Mouse (Mus musculus) brain, embryonic 14.5 days (tissue): ENCODE measurements around the gene Krtap5-1. TPM values are rescaled to one million over a fixed set of nuclear protein-coding genes. Genes with fewer than 3 reads are reported as not detected.
A peak's percentile ranks its signal among the peaks of the same experiment; 100 is the strongest.
"Not testable (repeated sequence)": the region's sequence is repeated elsewhere in the genome, so short reads cannot be mapped to it uniquely, and the experiment has no call there.

Experiments
- DNase-seq: peaks from one replicate; pipeline ENCODE4 v3.0.0-alpha.2; 2011; ENCODE audit warnings: low read depth
- CTCF ChIP-seq: fragments of 200-500 bp; IDR thresholded peaks from 2 replicates; pipeline ENCODE4 v1.5.1; 2012; ENCODE audit warnings: inconsistent platforms, mild to moderate bottlenecking, moderate library complexity, borderline replicate concordance; ENCODE audit not compliant: insufficient read depth, insufficient read length; ENCODE audit errors: extremely low read depth
- POLR2A ChIP-seq: fragments of 200-500 bp; IDR thresholded peaks from 2 replicates; pipeline ENCODE4 v1.6.1; 2012; ENCODE audit warnings: mild to moderate bottlenecking, inconsistent platforms, borderline replicate concordance; ENCODE audit not compliant: poor library complexity, insufficient read depth, insufficient read length, severe bottlenecking; ENCODE audit errors: extremely low read depth
- polyA plus RNA-seq: library from polyadenylated mRNA; depleted of rRNA; stranded (reverse); fragments of >200 nt; gene quantifications from 2 replicates; pipeline ENCODE4 v1.2.3, GENCODE M21; 2012

The Krtap5-1 gene
- polyA plus RNA-seq, 1 experiment: not detected

DNA sequence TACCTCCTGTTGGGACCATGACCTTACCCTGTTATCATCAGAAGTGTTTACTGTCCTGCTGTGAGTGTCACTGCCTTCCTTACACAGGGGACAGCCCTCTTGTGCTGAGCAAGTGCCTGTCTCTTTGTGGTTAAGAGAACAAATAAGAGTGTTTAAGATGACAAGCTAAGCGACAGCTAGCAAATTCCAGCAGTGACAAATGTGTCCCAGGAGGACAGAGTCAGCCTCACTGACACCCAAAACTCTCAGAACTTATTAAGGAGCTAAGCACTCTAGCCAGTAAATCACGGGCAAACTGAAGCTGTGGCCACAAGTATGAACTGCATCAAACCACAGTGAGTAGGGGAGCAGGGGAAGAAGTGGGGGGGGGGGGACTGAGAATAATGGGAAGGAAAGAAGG lies 24.0 kb upstream of the Krtap5-1 start:
- TF ChIP-seq CTCF: no peak
- TF ChIP-seq POLR2A: no peak
- DNase-seq: no peak

DNA sequence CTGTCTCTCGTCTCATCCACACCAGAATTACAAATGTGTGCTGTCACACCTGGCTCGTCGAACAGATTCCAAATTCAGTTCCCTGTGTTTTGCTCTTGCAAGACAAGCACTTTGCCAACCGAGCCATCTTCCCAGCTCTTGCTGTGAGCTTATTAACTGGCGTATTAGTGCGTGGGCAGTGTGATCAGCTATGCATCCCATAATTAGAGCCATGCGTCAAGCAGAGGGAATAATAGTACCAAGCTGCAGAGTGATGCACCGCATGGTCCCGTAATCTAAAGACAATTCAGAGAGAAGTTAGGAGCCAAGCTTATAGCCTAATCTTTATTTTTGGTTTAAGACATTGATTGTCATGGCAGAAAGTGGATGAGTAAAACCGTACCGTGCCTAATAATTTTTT lies 22.2 kb upstream of the Krtap5-1 start:
- no peak for TF ChIP-seq CTCF
- TF ChIP-seq POLR2A: no peak
- DNase-seq: peak; percentile 42

DNA sequence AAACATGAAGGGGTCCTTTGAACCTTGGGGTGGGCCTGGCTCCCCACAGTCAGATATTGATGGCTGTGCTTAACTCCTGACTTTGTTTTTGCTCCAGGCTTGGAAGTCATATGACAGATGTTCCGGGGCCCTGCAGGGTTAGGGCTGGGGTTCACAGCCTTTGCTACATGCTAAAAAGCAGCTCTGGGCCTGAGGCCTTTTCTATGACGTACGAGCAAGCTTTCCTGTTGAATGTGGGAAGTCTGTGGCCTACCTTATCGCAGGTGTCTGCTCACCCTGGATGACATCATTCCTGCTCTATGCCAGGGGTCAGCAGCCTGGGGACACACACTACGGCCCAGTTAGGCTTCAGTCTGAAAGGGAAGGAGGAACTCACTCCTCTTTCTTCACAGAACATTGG lies 20.3 kb upstream of the Krtap5-1 start:
- TF ChIP-seq POLR2A (no peak), CTCF (no peak)
- no peak for DNase-seq

DNA sequence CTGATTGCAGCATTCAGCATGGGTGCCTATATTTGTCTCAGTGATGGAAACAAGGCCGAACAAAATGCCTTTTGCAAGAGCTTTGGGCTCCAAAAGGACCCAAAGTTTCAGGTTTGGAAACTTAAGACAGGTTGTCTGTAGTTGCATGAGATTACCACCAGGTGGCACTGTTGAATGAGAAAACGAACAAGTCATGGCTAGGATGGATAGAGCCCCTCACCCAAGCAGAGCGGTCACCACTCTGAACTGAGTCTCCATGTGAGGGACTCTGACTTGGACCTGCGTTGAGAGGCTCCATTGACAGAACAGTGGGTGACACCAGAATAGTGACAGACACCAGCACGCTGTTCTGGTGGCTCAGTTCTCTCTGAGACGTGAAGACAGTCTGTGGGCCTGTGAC lies 19.6 kb upstream of the Krtap5-1 start:
- TF ChIP-seq CTCF: peak; percentile 64; the same call in 1 of the 2 replicates
- TF ChIP-seq POLR2A: no peak
- DNase-seq: peak; percentile 79

DNA sequence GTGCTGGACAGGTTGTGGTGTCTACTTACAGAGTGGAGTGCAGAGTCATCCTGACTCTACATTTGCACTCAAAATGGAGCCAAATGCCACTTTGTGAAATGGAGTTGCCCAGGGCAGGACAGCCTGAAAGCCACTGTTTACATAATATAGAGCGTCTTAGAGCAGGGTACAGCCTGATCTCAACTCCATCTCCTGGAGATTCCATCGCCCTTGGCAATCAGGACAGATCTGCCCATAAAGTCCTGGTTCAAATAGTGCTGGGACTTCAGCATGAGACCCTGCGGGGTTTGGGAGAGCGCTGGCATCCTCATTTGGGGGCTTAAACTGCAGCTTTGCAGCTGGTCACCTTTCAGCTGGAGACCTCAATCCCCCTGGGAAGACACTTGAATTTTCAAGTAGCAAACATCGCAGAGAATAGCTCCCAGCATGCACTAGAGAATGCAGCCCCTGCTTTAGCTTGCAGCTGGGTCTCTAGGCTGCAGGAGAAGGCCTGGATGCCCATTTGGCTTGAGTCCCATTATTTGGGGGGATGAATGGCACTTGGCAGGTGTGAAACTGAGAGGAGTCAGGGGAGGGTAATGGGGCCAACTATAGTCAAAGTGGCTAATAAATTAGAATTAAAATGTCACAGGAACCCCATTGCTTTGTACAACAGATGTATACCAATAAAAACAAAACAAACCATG lies 17.8 kb upstream of the Krtap5-1 start:
- peak; percentile 84 for DNase-seq

DNA sequence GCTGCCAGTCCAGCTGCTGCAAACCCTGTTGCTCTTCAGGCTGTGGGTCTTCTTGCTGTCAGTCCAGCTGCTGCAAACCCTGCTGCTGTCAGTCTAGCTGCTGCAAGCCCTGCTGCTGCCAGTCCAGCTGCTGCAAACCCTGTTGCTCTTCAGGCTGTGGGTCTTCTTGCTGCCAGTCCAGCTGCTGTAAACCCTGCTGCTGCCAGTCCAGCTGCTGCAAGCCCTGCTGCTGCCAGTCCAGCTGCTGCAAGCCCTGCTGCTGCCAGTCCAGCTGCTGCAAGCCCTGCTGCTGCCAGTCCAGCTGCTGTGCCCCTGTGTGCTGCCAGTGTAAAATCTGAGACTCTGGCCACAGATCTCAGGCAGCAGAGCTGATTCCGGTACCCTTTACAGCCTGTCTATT lies 7.0 kb upstream of the Krtap5-1 start:
- DNase-seq: not testable (repeated sequence)

More for the DNA sequence above, 17.8 kb upstream of the Krtap5-1 start:
- TF ChIP-seq CTCF (no peak), POLR2A (no peak)

DNA sequence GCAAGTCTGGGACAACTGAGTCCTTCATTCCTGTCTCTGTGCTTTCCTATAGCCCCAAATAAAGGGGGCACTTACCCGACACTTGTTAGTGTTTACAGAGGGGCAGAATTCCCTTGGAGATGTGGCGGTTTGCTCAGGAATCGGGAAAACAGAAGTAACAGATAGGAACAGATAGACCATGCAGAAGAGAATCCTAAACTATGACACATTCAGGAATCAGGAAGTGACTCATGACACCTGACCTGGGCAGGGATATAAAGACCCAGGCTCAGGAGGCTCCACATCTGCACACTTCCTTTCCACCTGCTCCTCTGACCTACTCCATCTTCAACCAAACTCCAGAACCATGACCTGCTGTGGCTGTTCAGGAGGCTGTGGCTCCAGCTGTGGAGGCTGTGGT lies 6.3 kb upstream of the Krtap5-1 start, which contains the start of gene Krtap5-4:
Gene Krtap5-4 (plus strand): TSS at position 301 of the 400 bp plus-strand sequence.
- no peak for DNase-seq
- TF ChIP-seq POLR2A (no peak), CTCF (no peak)

DNA sequence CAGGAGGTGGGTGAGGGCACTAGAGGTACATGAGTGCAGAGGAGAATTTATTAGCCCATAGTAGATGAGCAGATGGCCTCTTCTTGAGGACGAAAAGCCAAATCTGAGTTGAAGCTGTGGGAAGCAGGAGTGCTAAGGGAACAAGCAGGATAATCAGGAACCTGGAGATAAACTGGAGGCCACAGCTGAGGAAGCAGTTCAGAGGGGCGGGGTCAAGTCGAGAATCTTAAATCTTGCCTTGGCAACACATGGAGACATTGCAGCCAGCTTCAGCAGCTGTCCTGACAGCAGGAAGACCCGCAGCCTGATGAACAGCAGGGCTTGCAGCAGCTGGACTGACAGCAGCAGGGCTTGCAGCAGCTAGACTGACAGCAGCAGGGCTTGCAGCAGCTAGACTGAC lies 810 bp downstream of the Krtap5-1 start:
- not testable (repeated sequence) for DNase-seq

DNA sequence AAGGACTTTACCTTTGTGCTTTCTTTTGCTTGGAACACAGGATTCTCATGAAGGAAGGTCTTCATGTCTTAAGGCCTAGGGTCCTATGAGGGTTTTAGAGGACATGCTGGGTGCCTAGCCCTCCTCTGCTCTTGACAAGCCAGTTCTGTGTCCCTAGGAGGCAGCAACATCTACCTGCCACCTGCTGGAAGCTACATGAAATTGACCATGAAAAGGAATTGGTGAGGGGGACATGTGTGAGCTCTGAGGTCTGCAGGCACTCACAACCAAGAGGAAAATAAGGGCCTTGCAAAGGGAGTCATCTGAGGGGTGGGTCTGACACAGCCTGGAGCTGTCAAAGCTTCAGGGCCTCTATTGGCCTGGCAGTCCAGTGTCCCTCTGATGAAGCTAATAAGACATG lies 1.5 kb downstream of the Krtap5-1 start:
- TF ChIP-seq POLR2A: no peak
- peak; percentile 21; the same call in 1 of the 2 replicates for TF ChIP-seq CTCF
- DNase-seq: no peak

DNA sequence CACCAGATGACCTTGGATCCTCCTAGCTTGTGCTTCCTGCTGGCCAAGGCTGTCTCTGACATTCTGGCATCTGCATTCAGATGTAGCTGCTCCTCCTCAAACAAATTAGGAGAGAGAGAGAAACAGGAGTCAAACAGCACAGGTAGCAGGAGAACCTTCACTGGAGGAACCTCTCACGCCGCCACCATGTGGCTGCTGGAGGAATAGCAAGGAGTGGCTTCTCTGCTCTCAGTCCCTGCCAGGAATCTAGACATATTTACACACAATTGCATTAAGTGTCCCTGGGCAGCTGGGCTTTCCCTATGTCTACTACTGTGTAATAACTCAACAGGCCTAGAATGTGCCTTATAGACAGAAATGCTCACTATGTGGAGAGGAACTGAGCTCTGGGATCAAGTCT lies 3.1 kb downstream of the Krtap5-1 start:
- peak; percentile 44 for DNase-seq
- TF ChIP-seq CTCF: peak; percentile 65; the same call in 1 of the 2 replicates

DNA sequence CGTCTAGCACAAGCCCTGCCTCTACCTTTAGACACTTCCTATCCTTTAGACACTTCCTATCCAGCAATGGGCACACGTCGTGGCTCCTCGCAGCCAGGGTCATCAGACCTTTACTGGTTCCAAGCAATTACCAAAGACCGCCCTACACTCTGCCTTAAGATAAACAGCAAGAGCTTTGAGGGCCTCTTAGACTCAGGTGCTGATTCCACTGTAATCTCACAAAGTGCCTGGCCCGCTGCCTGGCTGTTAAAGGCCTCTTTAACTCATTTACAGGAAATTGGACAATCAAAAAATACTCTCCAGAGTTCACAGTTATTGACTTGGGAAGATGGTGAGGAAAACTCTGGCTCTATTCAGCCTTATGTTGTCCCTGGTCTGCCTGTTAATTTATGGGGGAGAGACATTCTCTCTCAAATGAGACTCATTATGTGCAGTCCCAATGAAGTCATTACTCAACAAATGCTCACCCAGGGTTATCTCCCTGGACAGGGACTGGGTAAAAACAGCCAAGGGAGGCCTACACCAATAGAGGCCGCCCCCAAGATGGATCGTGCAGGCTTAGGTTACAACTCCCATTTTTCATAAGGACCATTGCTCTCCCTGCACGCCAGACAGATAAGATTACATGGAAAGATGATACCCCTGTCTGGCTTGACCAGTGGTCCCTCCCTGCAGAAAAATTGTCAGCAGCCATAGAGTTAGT lies 10.9 kb downstream of the Krtap5-1 start:
- not testable (repeated sequence) for DNase-seq

DNA sequence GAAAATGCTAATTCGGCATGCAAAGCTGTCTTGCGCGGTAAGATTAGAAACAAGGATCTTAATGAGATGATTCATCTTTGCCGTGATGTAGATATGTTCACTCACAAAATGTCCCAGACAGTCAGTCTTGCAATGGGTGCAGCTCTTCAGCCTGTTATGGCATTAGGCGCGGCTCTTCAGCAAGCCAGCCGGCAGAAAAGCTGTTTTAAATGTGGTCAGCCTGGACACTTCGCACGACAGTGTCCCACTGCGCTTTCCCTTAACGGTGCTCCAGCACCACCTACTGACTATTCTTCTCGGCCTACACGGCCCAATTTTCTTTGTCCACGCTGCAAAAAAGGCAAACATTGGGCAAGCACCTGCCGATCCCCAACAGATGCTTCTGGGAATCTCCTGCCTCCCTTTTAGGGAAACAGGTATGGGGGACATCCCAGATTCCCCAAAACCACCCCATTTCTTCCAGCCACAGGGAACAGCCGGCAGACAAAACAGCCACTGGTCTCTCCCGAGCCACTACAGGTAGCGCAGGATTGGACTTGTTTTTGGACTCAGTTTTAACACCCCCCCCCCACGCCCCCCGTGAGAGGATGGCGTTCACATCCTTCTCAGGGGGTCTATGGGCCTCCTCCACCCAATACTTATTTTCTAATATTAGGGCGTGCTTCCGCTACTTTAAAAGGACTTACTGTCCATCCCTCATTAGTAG lies 11.6 kb downstream of the Krtap5-1 start:
- peak; percentile 75 for DNase-seq
- TF ChIP-seq CTCF (peak; percentile 39; the same call in 1 of the 2 replicates), POLR2A (no peak)

DNA sequence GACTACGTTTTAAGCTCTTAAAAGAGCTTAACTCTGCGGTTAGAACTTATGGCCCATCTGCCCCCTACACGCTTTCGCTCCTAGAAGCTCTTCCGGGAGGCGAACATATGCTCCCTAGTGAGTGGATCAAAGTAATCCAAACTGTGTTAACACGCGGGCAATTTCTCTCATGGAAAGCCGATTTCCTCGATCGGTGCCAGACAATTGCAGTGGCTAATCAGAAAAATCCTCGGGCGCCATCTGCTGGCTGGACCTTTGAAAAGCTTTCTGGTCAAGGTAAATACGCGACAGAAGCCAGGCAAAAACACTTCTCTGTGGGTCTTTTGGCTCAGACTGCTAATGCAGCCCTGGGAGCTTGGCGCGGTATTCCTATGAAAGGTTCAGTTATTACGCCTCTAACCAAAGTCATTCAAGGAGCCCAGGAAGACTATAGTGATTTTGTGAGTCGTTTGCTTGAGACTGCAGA lies 12.3 kb downstream of the Krtap5-1 start:
- TF ChIP-seq CTCF (peak; percentile 80), POLR2A (no peak)
- peak; percentile 97 for DNase-seq
